Mouse (Mus musculus) lung, postnatal 0 days (tissue): ENCODE results near the gene Thegl. TPM values are rescaled to one million over a fixed set of nuclear protein-coding genes. Genes with fewer than 3 reads are reported as not detected.

Experiments used
- ATAC-seq: fragments of 200-750 bp; cut with Nextera tagmentation; 2 replicates; pipeline ENCODE4 v1.8.0; 2017; ENCODE audit warnings: moderate library complexity
- DNase-seq: peaks from one replicate; pipeline ENCODE4 v3.0.0-alpha.2; 2016; ENCODE audit warnings: low spot score
- H3K27ac ChIP-seq: fragments of 300-500 bp; sonication (generic); 2 replicates; pipeline ENCODE4 v1.5.1; 2014; ENCODE audit warnings: antibody characterized with exemption, mild to moderate bottlenecking, low read length, mixed read lengths
- H3K27me3 ChIP-seq: fragments of 300-500 bp; sonication (generic); replicated peaks from 2 replicates; pipeline ENCODE4 v1.6.1; 2014; ENCODE audit warnings: low read length, mixed read lengths; ENCODE audit not compliant: insufficient read depth
- H3K36me3 ChIP-seq: fragments of 300-500 bp; sonication (generic); 2 replicates; pipeline ENCODE4 v1.6.1; 2014; ENCODE audit warnings: low read length, mixed read lengths; ENCODE audit not compliant: insufficient read depth
- H3K4me1 ChIP-seq: fragments of 300-500 bp; sonication (generic); 2 replicates; pipeline ENCODE4 v1.6.1; 2014; ENCODE audit warnings: antibody characterized with exemption, low read depth, low read length, mixed read lengths; ENCODE audit not compliant: insufficient read depth
- H3K4me2 ChIP-seq: fragments of 300-500 bp; sonication (generic); replicated peaks from 2 replicates; pipeline ENCODE4 v1.6.1; 2014; ENCODE audit warnings: low read depth, mild to moderate bottlenecking, low read length, moderate library complexity, mixed read lengths
- H3K4me3 ChIP-seq: fragments of 300-500 bp; sonication (generic); 2 replicates; pipeline ENCODE4 v1.5.1; 2014; ENCODE audit warnings: low read depth, low read length
- H3K9ac ChIP-seq: fragments of 300-500 bp; sonication (generic); replicated peaks from 2 replicates; pipeline ENCODE4 v1.6.1; 2014; ENCODE audit warnings: low read depth, mild to moderate bottlenecking
- H3K9me3 ChIP-seq: fragments of 300-500 bp; sonication (generic); 2 replicates; pipeline ENCODE4 v1.6.1; 2016; ENCODE audit warnings: low read length, mixed read lengths
- CTCF ChIP-seq: IDR thresholded peaks from 2 replicates; pipeline ENCODE4 v1.5.1; 2016; ENCODE audit warnings: antibody characterized with exemption, mild to moderate bottlenecking
- EP300 ChIP-seq: IDR thresholded peaks from 2 replicates; pipeline ENCODE4 v1.6.1; 2016; ENCODE audit warnings: antibody characterized with exemption, mild to moderate bottlenecking, control low read depth
- WGBS: fragments of 180-500 bp; shearing (Covaris S2); extraction: QIAGEN DNeasy Blood & Tissue Kit; methylation state at CpG from one replicate; pipeline ENCODE4 v1.1.7; 2014; 5-methylcytosine and 5-hydroxymethylcytosine counted together
- polyA plus RNA-seq: library from polyadenylated mRNA; unstranded; fragments of >200 nt; fragmentation: Nextera tagmentation; extraction: Ambion mirVana; gene quantifications from 2 replicates; pipeline ENCODE4 v1.2.1, GENCODE M21; 2015

The Thegl gene
- polyA plus RNA-seq, 1 experiment from 2014 or later: 1.2 TPM

GRCm38 (mm10) chr5:77061372-77062038 lies 45.7 kb downstream of the Thegl start:
- ATAC-seq: peak; percentile 55; the same call in 1 of the 2 replicates
- Histone ChIP-seq H3K27me3 (no peaks in the 10 kb centered on the region), H3K27ac (no peak overlapping the region), H3K4me2 (peak overlapping the region; percentile 22; the same call in 1 of the 2 replicates), H3K9me3 (no peaks in the 10 kb centered on the region), H3K4me1 (no peaks in the 10 kb centered on the region), H3K9ac (no peak overlapping the region), H3K4me3 (peak overlapping the region; percentile 2; the same call in 1 of the 2 replicates), H3K36me3 (no peaks in the 10 kb centered on the region)
- DNase-seq: peak; percentile 40
- WGBS: 30% methylated on average over 17 of the region's 17 CpGs
- TF ChIP-seq CTCF (peak; percentile 93), EP300 (no peak)

DNA sequence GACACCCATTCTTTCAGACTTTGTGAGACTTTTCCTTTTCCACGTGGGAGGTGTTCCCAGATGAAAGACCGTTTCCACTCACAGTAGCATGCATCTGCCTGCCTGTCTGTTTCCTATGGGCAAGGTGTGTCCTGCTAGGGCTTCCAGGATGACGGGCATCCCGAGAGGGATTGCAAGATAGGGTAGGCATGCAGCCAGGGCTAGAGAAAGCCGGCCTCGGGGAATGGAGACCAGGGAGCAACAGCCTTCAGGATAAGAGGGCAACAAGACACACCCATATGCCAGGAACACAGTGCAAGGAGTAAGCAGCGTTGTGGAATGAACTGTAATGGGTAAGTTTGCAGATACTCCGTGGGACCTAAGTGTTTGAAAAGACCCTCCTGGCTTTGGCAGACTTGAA lies 51.5 kb downstream of the Thegl start:
- ATAC-seq: no peak
- Histone ChIP-seq H3K27ac (no peak overlapping the region), H3K4me1 (peaks cover 3% of the 10 kb centered on the region; the same call in 1 of the 2 replicates), H3K9ac (no peak overlapping the region), H3K9me3 (no peaks in the 10 kb centered on the region), H3K4me3 (no peak overlapping the region), H3K27me3 (no peaks in the 10 kb centered on the region), H3K4me2 (no peak overlapping the region), H3K36me3 (no peaks in the 10 kb centered on the region)
- TF ChIP-seq CTCF (no peak), EP300 (no peak)
- WGBS: 44% methylated on average over 8 of the region's 8 CpGs
- no peak for DNase-seq

DNA sequence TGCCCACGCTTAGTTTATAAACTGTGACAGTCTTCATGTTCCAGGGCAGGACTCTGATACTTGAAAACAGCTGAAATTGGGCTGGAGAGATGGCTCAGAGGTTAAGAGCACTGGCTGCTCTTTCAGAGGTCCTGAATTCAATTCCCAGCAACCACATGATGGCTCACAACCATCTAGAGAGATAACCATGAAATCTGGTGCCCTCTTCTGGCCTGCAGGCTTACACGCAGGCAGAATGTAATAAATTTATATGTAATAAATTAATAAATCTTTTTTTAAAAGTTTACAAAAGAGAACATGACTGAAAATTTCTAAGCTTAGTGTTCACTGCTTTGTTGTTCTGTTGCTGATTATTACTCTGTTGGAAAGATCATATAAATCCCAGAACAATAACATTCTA lies 55.2 kb downstream of the Thegl start:
- no peaks in the 10 kb centered on the region for H3K9me3 ChIP-seq
- WGBS: 79% methylated on average over 2 of the region's 2 CpGs
- ATAC-seq (no peak), DNase-seq (no peak)
- H3K4me3 ChIP-seq: no peak overlapping the region
- no peak overlapping the region for H3K4me2 ChIP-seq
- H3K4me1 ChIP-seq: peaks cover 3% of the 10 kb centered on the region; the same call in 1 of the 2 replicates
- no peaks in the 10 kb centered on the region for H3K36me3 ChIP-seq
- no peak overlapping the region for H3K9ac ChIP-seq
- TF ChIP-seq EP300: no peak
- peak; percentile 40 for TF ChIP-seq CTCF
- no peaks in the 10 kb centered on the region for H3K27me3 ChIP-seq
- no peak overlapping the region for H3K27ac ChIP-seq

DNA sequence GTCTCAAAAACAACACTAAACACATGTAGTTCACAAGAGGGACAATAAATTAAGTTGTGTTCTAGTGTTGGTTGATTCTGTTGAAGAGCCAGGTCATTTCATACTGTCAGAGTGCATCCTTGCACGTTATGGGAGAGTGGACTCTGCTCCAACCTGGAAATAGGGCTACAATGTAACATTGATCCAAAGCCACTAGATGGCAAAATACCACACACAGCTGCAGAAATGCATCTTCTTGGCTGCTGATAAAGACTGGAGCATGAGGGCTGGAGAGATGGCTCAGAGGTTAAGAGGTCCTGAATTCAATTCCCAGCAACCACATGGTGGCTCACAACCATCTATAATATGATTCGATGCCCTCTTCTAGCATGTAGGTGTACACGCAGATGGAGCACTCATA lies 55.8 kb downstream of the Thegl start:
- 86% methylated on average over 3 of the region's 3 CpGs for WGBS
- no peak overlapping the region for H3K9ac ChIP-seq
- H3K36me3 ChIP-seq: no peaks in the 10 kb centered on the region
- no peaks in the 10 kb centered on the region for H3K9me3 ChIP-seq
- no peak for DNase-seq
- no peak for ATAC-seq
- TF ChIP-seq EP300 (no peak), CTCF (peak; percentile 58)
- no peak overlapping the region for H3K27ac ChIP-seq
- no peaks in the 10 kb centered on the region for H3K27me3 ChIP-seq
- H3K4me1 ChIP-seq: peaks cover 3% of the 10 kb centered on the region; the same call in 1 of the 2 replicates
- no peak overlapping the region for H3K4me2 ChIP-seq
- H3K4me3 ChIP-seq: no peak overlapping the region

- Histone ChIP-seq H3K27me3 (no peaks in the 10 kb centered on the region), H3K4me1 (no peaks in the 10 kb centered on the region), H3K4me3 (no peak overlapping the region), H3K4me2 (no peak overlapping the region), H3K9ac (no peak overlapping the region), H3K36me3 (no peaks in the 10 kb centered on the region), H3K9me3 (no peaks in the 10 kb centered on the region), H3K27ac (no peak overlapping the region)
- DNase-seq: no peak
- no peak for TF ChIP-seq EP300
- no peak for TF ChIP-seq CTCF
- 77% methylated on average over 8 of the region's 8 CpGs for WGBS
- ATAC-seq: no peak
Observed at GRCm38 (mm10) chr5:77073794-77074193, 58.0 kb downstream of the Thegl start.

- no peaks in the 10 kb centered on the region for H3K36me3 ChIP-seq
- no peak overlapping the region for H3K4me3 ChIP-seq
- TF ChIP-seq EP300 (no peak), CTCF (no peak)
- H3K9ac ChIP-seq: no peak overlapping the region
- H3K4me1 ChIP-seq: no peaks in the 10 kb centered on the region
- no peak overlapping the region for H3K4me2 ChIP-seq
- DNase-seq (peak; percentile 85), ATAC-seq (peak; percentile 87)
- no peaks in the 10 kb centered on the region for H3K9me3 ChIP-seq
- no peak overlapping the region for H3K27ac ChIP-seq
- WGBS: 42% methylated on average over 2 of the region's 2 CpGs
- H3K27me3 ChIP-seq: no peaks in the 10 kb centered on the region
Observed at GRCm38 (mm10) chr5:77074914-77075313, 59.1 kb downstream of the Thegl start.
